Mouse (Mus musculus) stomach, embryonic 16.5 days (tissue): ENCODE measurements around the gene Slc25a12. TPM values are rescaled to one million over a fixed set of nuclear protein-coding genes. Genes with fewer than 3 reads are reported as not detected.

Source experiments
- ATAC-seq: fragments of 200-750 bp; cut with Nextera tagmentation; 2 replicates; pipeline ENCODE4 v1.8.0; 2017; ENCODE audit warnings: moderate number of reproducible peaks, moderate TSS enrichment; ENCODE audit not compliant: insufficient read depth, low FRiP score
- H3K27ac ChIP-seq: fragments of 300-500 bp; sonication (generic); 2 replicates; pipeline ENCODE4 v1.5.1; 2014; ENCODE audit warnings: low read length
- H3K27me3 ChIP-seq: fragments of 300-500 bp; sonication (generic); 2 replicates; pipeline ENCODE4 v1.6.1; 2014; ENCODE audit warnings: low read length, control low read depth, mixed read lengths; ENCODE audit not compliant: control insufficient read depth, insufficient read depth
- H3K36me3 ChIP-seq: fragments of 300-500 bp; sonication (generic); 2 replicates; pipeline ENCODE4 v1.6.1; 2014; ENCODE audit warnings: low read length; ENCODE audit not compliant: control insufficient read depth, insufficient read depth
- H3K4me1 ChIP-seq: fragments of 300-500 bp; sonication (generic); 2 replicates; pipeline ENCODE4 v1.6.1; 2014; ENCODE audit warnings: low read length, control low read depth, mixed read lengths; ENCODE audit not compliant: control insufficient read depth, insufficient read depth
- H3K4me2 ChIP-seq: fragments of 300-500 bp; sonication (generic); 2 replicates; pipeline ENCODE4 v1.6.1; 2014; ENCODE audit warnings: low read depth, low read length, mixed read lengths
- H3K4me3 ChIP-seq: fragments of 300-500 bp; sonication (generic); replicated peaks from 2 replicates; pipeline ENCODE4 v1.5.1; 2014; ENCODE audit warnings: mild to moderate bottlenecking, low read length
- H3K9ac ChIP-seq: fragments of 300-500 bp; sonication (generic); 2 replicates; pipeline ENCODE4 v1.6.1; 2014; ENCODE audit warnings: low read length
- H3K9me3 ChIP-seq: fragments of 300-500 bp; sonication (generic); replicated peaks from 2 replicates; pipeline ENCODE4 v1.6.1; 2016; ENCODE audit warnings: low read length, control low read depth; ENCODE audit not compliant: control insufficient read depth
- WGBS: fragments of 180-500 bp; shearing (Covaris S2); extraction: QIAGEN DNeasy Blood & Tissue Kit; methylation state at CpG from one replicate; pipeline ENCODE4 v1.1.7; 2014; 5-methylcytosine and 5-hydroxymethylcytosine counted together
- polyA plus RNA-seq: library from polyadenylated mRNA; unstranded; fragments of >200 nt; fragmentation: Nextera tagmentation; extraction: Ambion mirVana; gene quantifications from 2 replicates; pipeline ENCODE4 v1.2.1, GENCODE M21; 2015

Gene Slc25a12
- polyA plus RNA-seq, 1 experiment from 2014 or later: 43.6 TPM

GRCm38 (mm10) chr2:71290107-71290775 is 77.3 kb downstream of the Slc25a12 start:
- no peak overlapping the region for H3K9ac ChIP-seq
- no peaks in the 10 kb centered on the region for H3K27me3 ChIP-seq
- WGBS: 59% methylated on average over 6 of the region's 6 CpGs

GRCm38 (mm10) chr2:71281981-71282380 is 85.6 kb downstream of the Slc25a12 start:
- Histone ChIP-seq H3K27ac (no peak overlapping the region), H3K4me1 (no peaks in the 10 kb centered on the region), H3K9ac (no peak overlapping the region), H3K27me3 (no peaks in the 10 kb centered on the region), H3K36me3 (peaks cover 6% of the 10 kb centered on the region), H3K9me3 (no peaks in the 10 kb centered on the region), H3K4me2 (no peak overlapping the region), H3K4me3 (no peak overlapping the region)
- 83% methylated on average over 1 of the region's 1 CpGs for WGBS
- ATAC-seq: no peak

More at GRCm38 (mm10) chr2:71290107-71290775, 77.3 kb downstream of the Slc25a12 start:
- Histone ChIP-seq H3K4me1 (no peaks in the 10 kb centered on the region; the same call in 1 of the 2 replicates), H3K4me3 (no peak overlapping the region), H3K4me2 (no peak overlapping the region), H3K9me3 (no peaks in the 10 kb centered on the region), H3K36me3 (no peaks in the 10 kb centered on the region), H3K27ac (no peak overlapping the region)
- ATAC-seq: no peak

GRCm38 (mm10) chr2:71278791-71279775 is 88.5 kb downstream of the Slc25a12 start:
- no peak for ATAC-seq
- H3K9me3 ChIP-seq: no peaks in the 10 kb centered on the region

GRCm38 (mm10) chr2:71275734-71276133 is 91.8 kb downstream of the Slc25a12 start:
- Histone ChIP-seq H3K4me3 (no peak overlapping the region), H3K27me3 (no peaks in the 10 kb centered on the region), H3K9ac (no peak overlapping the region), H3K27ac (no peak overlapping the region), H3K4me1 (0 out of 2 replicates have a peak, but pooled peaks cover 6% of the 10 kb centered on the region), H3K36me3 (no peaks in the 10 kb centered on the region), H3K9me3 (no peaks in the 10 kb centered on the region), H3K4me2 (no peak overlapping the region)
- WGBS: 86% methylated on average over 7 of the region's 7 CpGs
- no peak for ATAC-seq

More at GRCm38 (mm10) chr2:71278791-71279775, 88.5 kb downstream of the Slc25a12 start:
- Histone ChIP-seq H3K4me2 (no peak overlapping the region), H3K4me1 (0 out of 2 replicates have a peak, but pooled peaks cover 6% of the 10 kb centered on the region), H3K27me3 (no peaks in the 10 kb centered on the region), H3K9ac (no peak overlapping the region), H3K27ac (no peak overlapping the region), H3K36me3 (peaks cover 6% of the 10 kb centered on the region), H3K4me3 (no peak overlapping the region)
- 67% methylated on average over 23 of the region's 23 CpGs for WGBS

- no peaks in the 10 kb centered on the region for H3K9me3 ChIP-seq
- peak overlapping the region; percentile 27 for H3K4me3 ChIP-seq
- no peaks in the 10 kb centered on the region for H3K36me3 ChIP-seq
- H3K27ac ChIP-seq: peak overlapping the region; percentile 17; the same call in 1 of the 2 replicates
- H3K4me1 ChIP-seq: 0 out of 2 replicates have a peak, but pooled peaks cover 6% of the 10 kb centered on the region
- 35% methylated on average over 23 of the region's 23 CpGs for WGBS
- peak overlapping the region; percentile 39 for H3K4me2 ChIP-seq
- 0 out of 2 replicates have a peak overlapping the region, but pooled peaks have one; percentile 23 for H3K9ac ChIP-seq
- H3K27me3 ChIP-seq: no peaks in the 10 kb centered on the region
- ATAC-seq: no peak; the same call in 1 of the 2 replicates
Observed at GRCm38 (mm10) chr2:71273955-71274679, 93.4 kb downstream of the Slc25a12 start.

GRCm38 (mm10) chr2:71270085-71270484 is 97.5 kb downstream of the Slc25a12 start:
- no peak overlapping the region for H3K4me3 ChIP-seq
- no peaks in the 10 kb centered on the region for H3K27me3 ChIP-seq
- no peak for ATAC-seq
- no peak overlapping the region for H3K4me2 ChIP-seq
- H3K27ac ChIP-seq: no peak overlapping the region
- H3K9ac ChIP-seq: no peak overlapping the region
- 66% methylated on average over 4 of the region's 4 CpGs for WGBS
- no peaks in the 10 kb centered on the region for H3K36me3 ChIP-seq
- H3K4me1 ChIP-seq: 0 out of 2 replicates have a peak, but pooled peaks cover 4% of the 10 kb centered on the region
- no peaks in the 10 kb centered on the region for H3K9me3 ChIP-seq

GRCm38 (mm10) chr2:71269332-71269731 is 98.2 kb downstream of the Slc25a12 start:
- Histone ChIP-seq H3K9me3 (no peaks in the 10 kb centered on the region), H3K27ac (no peak overlapping the region), H3K4me3 (no peak overlapping the region), H3K9ac (no peak overlapping the region), H3K27me3 (no peaks in the 10 kb centered on the region), H3K4me2 (no peak overlapping the region), H3K36me3 (no peaks in the 10 kb centered on the region), H3K4me1 (no peaks in the 10 kb centered on the region)
- no peak for ATAC-seq
- WGBS: 48% methylated on average over 1 of the region's 1 CpGs

- H3K4me2 ChIP-seq: no peak overlapping the region
- no peak overlapping the region for H3K9ac ChIP-seq
- H3K27me3 ChIP-seq: no peaks in the 10 kb centered on the region
- WGBS: 90% methylated on average over 8 of the region's 8 CpGs
- no peak overlapping the region for H3K4me3 ChIP-seq
- no peaks in the 10 kb centered on the region for H3K4me1 ChIP-seq
- no peak overlapping the region for H3K27ac ChIP-seq
- H3K36me3 ChIP-seq: no peaks in the 10 kb centered on the region
- no peaks in the 10 kb centered on the region for H3K9me3 ChIP-seq
- ATAC-seq: no peak
Observed at GRCm38 (mm10) chr2:71268691-71269090, 98.9 kb downstream of the Slc25a12 start.
